Mouse (Mus musculus) liver, adult 2 months (tissue): Measurements from ENCODE around the gene Ralb.

ENCODE experiments used
- CTCF ChIP-seq: fragments of 200-500 bp; IDR thresholded peaks from 2 replicates; pipeline ENCODE4 v1.5.1; 2011; ENCODE audit warnings: low read depth, low read length, control low read depth
- POLR2A ChIP-seq: fragments of 200-500 bp; IDR thresholded peaks from 2 replicates; pipeline ENCODE4 v1.6.1; 2011; ENCODE audit warnings: low read length, control low read depth; ENCODE audit not compliant: insufficient read depth; ENCODE audit errors: extremely low read depth

DNA sequence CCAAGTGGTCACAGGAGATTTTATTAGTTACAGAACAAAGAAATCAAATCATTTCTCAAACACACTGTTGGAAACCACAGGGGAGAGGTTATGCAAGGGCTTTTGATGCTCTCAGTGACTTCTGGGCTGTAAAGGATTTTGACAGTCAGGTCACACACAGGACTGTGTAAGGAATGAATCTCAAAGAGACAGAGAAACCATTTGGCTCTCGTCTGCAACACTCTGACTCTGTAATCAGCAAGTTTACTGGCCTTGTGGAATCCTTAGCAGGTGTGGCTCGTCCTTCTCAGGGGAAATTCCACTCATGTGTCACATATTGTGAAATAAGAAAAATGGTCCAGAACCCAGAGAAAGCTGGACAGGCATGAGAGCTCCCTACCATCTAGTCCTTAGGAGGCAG is 16.4 kb upstream of the Ralb start:
- TF ChIP-seq POLR2A (no peak), CTCF (no peak)
